Mouse (Mus musculus): Measurements from ENCODE around the gene Myo5a.

Myo5a gene

GRCm38 (mm10) chr9:75071706-75072192 lies 934 bp downstream of the Myo5a start:
- DNase-seq (ENCODE audit: low spot score in 2 of 2), result peak; percentile 42 to 46

- no peak for DNase-seq (ENCODE audit: low spot score in 2 of 2)
Measured at GRCm38 (mm10) chr9:75072361-75072760, 1.5 kb downstream of the Myo5a start.

- DNase-seq (ENCODE audit: low spot score in 2 of 2), result no peak
Measured at GRCm38 (mm10) chr9:75077191-75077590, 6.4 kb downstream of the Myo5a start.

- DNase-seq (ENCODE audit: low spot score in 2 of 2), result no peak
Measured at GRCm38 (mm10) chr9:75085242-75085824, 14.5 kb downstream of the Myo5a start.

- DNase-seq (ENCODE audit: low spot score in 2 of 2), result no peak
Measured at GRCm38 (mm10) chr9:75087823-75088222, 17.0 kb downstream of the Myo5a start.

GRCm38 (mm10) chr9:75089285-75089684 lies 18.5 kb downstream of the Myo5a start:
- no peak for DNase-seq (ENCODE audit: low spot score in 2 of 2)

GRCm38 (mm10) chr9:75092134-75092533 lies 21.3 kb downstream of the Myo5a start:
- no peak for DNase-seq (ENCODE audit: low spot score in 2 of 2)

GRCm38 (mm10) chr9:75094762-75095161 lies 23.9 kb downstream of the Myo5a start:
- peak; percentile 26 to 29 for DNase-seq (ENCODE audit: low spot score in 2 of 2)

- DNase-seq (ENCODE audit: low spot score in 2 of 2), result no peak
Measured at GRCm38 (mm10) chr9:75098937-75099336, 28.1 kb downstream of the Myo5a start.

GRCm38 (mm10) chr9:75100157-75100781 lies 29.5 kb downstream of the Myo5a start:
- DNase-seq (ENCODE audit: low spot score in 2 of 2), result no peak

GRCm38 (mm10) chr9:75102131-75102530 lies 31.3 kb downstream of the Myo5a start:
- no peak for DNase-seq (ENCODE audit: low spot score in 2 of 2)

- no peak for DNase-seq (ENCODE audit: low spot score in 2 of 2)
Measured at GRCm38 (mm10) chr9:75116571-75117177, 45.9 kb downstream of the Myo5a start.

- DNase-seq (ENCODE audit: low spot score in 2 of 2), result no peak
Measured at GRCm38 (mm10) chr9:75121126-75121525, 50.3 kb downstream of the Myo5a start.

GRCm38 (mm10) chr9:75124201-75124721 lies 53.4 kb downstream of the Myo5a start:
- no peak for DNase-seq (ENCODE audit: low spot score in 2 of 2)

- no peak for DNase-seq (ENCODE audit: low spot score in 2 of 2)
Measured at GRCm38 (mm10) chr9:75130553-75130952, 59.7 kb downstream of the Myo5a start.

- no peak for DNase-seq (ENCODE audit: low spot score in 2 of 2)
Measured at GRCm38 (mm10) chr9:75146911-75147310, 76.1 kb downstream of the Myo5a start.

GRCm38 (mm10) chr9:75160525-75160924 lies 89.7 kb downstream of the Myo5a start:
- peak; percentile 72 to 79 for DNase-seq (ENCODE audit: low spot score in 2 of 2)

GRCm38 (mm10) chr9:75163650-75164049 lies 92.8 kb downstream of the Myo5a start:
- no peak for DNase-seq (ENCODE audit: low spot score in 2 of 2)

- no peak for DNase-seq (ENCODE audit: low spot score in 2 of 2)
Measured at GRCm38 (mm10) chr9:75171721-75172120, 100.9 kb downstream of the Myo5a start.

- no peak for DNase-seq (ENCODE audit: low spot score in 2 of 2)
Measured at GRCm38 (mm10) chr9:75187646-75188260, 116.9 kb downstream of the Myo5a start.

GRCm38 (mm10) chr9:75193858-75194257 lies 123.0 kb downstream of the Myo5a start:
- no peak for DNase-seq (ENCODE audit: low spot score in 2 of 2)

GRCm38 (mm10) chr9:75196335-75196734 lies 125.5 kb downstream of the Myo5a start:
- DNase-seq (ENCODE audit: low spot score in 2 of 2), result peak in 1 of 2 experiments; percentile 5
